Mouse (Mus musculus) heart, embryonic 16.5 days (tissue): ENCODE results near the gene Slc25a26. TPM values are rescaled to one million over a fixed set of nuclear protein-coding genes. Genes with fewer than 3 reads are reported as not detected.
A peak's percentile ranks its signal among the peaks of the same experiment; 100 is the strongest.

Experiments used
- ATAC-seq: fragments of 200-750 bp; cut with Nextera tagmentation; replicated peaks from 2 replicates; pipeline ENCODE4 v1.8.0; 2017; ENCODE audit warnings: moderate number of reproducible peaks; ENCODE audit not compliant: insufficient read depth, low FRiP score; ENCODE audit errors: extremely low read depth
- H3K27ac ChIP-seq: fragments of 300-500 bp; sonication (generic); 2 replicates; pipeline ENCODE4 v1.5.1; 2014; ENCODE audit warnings: mild to moderate bottlenecking, low read length, control low read depth, moderate library complexity
- H3K27me3 ChIP-seq: fragments of 300-500 bp; sonication (generic); 2 replicates; pipeline ENCODE4 v1.6.1; 2014; ENCODE audit warnings: low read length, mixed read lengths; ENCODE audit not compliant: control insufficient read depth, insufficient read depth
- H3K36me3 ChIP-seq: fragments of 300-500 bp; sonication (generic); 2 replicates; pipeline ENCODE4 v1.6.1; 2014; ENCODE audit not compliant: control insufficient read depth, insufficient read depth
- H3K4me1 ChIP-seq: fragments of 300-500 bp; sonication (generic); 2 replicates; pipeline ENCODE4 v1.6.1; 2014; ENCODE audit warnings: low read length, mixed read lengths; ENCODE audit not compliant: control insufficient read depth, insufficient read depth
- H3K4me2 ChIP-seq: fragments of 300-500 bp; sonication (generic); 2 replicates; pipeline ENCODE4 v1.6.1; 2014; ENCODE audit warnings: low read depth, mild to moderate bottlenecking, control low read depth, low read length
- H3K4me3 ChIP-seq: fragments of 300-500 bp; sonication (generic); 2 replicates; pipeline ENCODE4 v1.5.1; 2014; ENCODE audit warnings: mild to moderate bottlenecking, control low read depth, low read length
- H3K9ac ChIP-seq: fragments of 300-500 bp; sonication (generic); 2 replicates; pipeline ENCODE4 v1.6.1; 2014; ENCODE audit warnings: low read length, control low read depth
- H3K9me3 ChIP-seq: fragments of 300-500 bp; sonication (generic); replicated peaks from 2 replicates; pipeline ENCODE4 v1.6.1; 2016; ENCODE audit warnings: low read length; ENCODE audit not compliant: control insufficient read depth
- WGBS: fragments of 180-500 bp; shearing (Covaris S2); extraction: QIAGEN DNeasy Blood & Tissue Kit; methylation state at CpG from one replicate; pipeline ENCODE4 v1.1.7; 2014; 5-methylcytosine and 5-hydroxymethylcytosine counted together
- polyA plus RNA-seq: library from polyadenylated mRNA; unstranded; fragments of >200 nt; fragmentation: Nextera tagmentation; extraction: Ambion mirVana; gene quantifications from 2 replicates; pipeline ENCODE4 v1.2.1, GENCODE M21; 2015

The Slc25a26 gene
- polyA plus RNA-seq, 1 experiment from 2014 or later = 15.3 TPM

DNA sequence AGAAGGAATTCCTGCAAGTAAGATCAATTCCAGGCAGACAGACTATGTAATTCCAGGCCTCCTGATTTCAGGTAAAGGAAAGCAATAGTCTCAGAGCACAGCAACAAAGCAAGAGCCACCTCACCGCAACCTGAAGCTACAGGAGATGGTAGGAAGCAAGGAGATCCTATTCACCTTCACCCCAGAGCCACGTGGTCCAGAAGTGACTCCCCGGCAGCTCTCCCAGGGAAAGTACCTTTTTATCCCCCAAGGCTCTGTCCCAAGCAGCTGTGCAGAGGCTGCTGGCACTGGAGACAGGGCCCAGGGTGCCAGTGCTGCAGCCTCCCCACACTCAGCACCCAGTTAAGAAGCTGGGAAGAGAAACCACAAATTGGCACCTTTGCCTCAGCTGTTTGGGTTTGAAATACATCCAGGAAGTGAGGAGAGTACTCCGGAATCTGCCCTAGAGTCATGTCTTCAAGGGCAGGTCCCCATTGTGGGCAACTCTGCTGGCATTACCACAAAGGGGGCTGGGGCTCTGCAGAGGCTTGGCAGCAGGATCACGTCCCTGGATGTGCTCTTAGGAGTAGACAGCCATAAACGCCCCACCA, 146.2 kb downstream of the Slc25a26 start:
- no peak for ATAC-seq
- Histone ChIP-seq H3K4me1 (peaks cover 46% of the 10 kb centered on the region), H3K36me3 (no peaks in the 10 kb centered on the region), H3K4me2 (no peak overlapping the region), H3K27ac (peak overlapping the region; percentile 88), H3K9ac (peak overlapping the region; percentile 30; the same call in 1 of the 2 replicates), H3K4me3 (no peak overlapping the region), H3K27me3 (no peaks in the 10 kb centered on the region), H3K9me3 (no peaks in the 10 kb centered on the region)
- WGBS = 53% methylated on average over 6 of the region's 6 CpGs

DNA sequence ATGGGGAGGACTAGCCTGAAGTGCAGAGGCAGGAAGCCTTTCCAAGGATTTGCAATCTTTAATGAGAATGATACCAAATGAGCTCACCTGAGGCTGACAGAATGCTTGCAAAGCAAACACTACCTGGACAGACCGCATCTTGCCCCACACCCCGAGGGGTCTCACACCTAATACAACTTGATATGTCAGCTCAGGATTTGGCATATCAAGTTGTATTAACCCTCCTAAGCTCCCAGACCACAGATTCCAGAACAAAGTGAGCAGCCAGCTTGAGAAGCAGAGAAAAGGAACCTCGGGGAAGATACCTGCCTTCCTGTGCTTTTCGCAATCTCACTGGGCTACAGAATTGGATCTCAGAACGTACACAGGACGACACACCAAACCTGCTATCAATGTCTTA, 146.8 kb downstream of the Slc25a26 start:
- Histone ChIP-seq H3K9me3 (no peaks in the 10 kb centered on the region), H3K4me1 (peaks cover 46% of the 10 kb centered on the region), H3K9ac (peak overlapping the region; percentile 30; the same call in 1 of the 2 replicates), H3K27ac (peak overlapping the region; percentile 88), H3K27me3 (no peaks in the 10 kb centered on the region), H3K4me3 (no peak overlapping the region), H3K4me2 (no peak overlapping the region), H3K36me3 (no peaks in the 10 kb centered on the region)
- 71% methylated on average over 6 of the region's 6 CpGs for WGBS
- ATAC-seq = no peak

- Histone ChIP-seq H3K27me3 (no peaks in the 10 kb centered on the region), H3K4me3 (no peak overlapping the region), H3K36me3 (no peaks in the 10 kb centered on the region), H3K4me2 (peak overlapping the region; percentile 37), H3K27ac (peak overlapping the region; percentile 88), H3K9ac (peak overlapping the region; percentile 33), H3K4me1 (peaks cover 46% of the 10 kb centered on the region), H3K9me3 (no peaks in the 10 kb centered on the region)
- WGBS = 16% methylated on average over 10 of the region's 10 CpGs
- peak; percentile 89 for ATAC-seq
These were observed 147.7 kb downstream of the Slc25a26 start for GRCm38 (mm10) chr6:94647574-94648430.

DNA sequence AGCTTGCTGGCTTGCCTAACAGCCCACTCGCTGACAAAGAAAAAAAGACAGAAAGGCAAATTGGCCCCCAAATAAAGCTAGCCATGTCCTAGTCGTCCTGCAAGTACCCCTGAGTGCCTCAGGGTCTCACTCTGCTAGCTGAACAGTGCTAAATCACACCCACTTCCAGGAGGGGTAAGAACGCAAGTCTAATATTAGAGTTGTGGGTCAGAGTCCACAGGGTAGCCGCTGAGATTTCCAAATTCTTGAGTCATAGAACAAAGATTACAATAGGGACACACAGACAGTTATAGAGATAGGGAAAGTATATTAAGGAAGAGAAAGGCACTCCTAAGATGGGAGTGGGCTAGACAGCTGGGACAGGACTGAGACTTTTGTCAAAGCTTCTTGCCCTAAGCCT, 148.4 kb downstream of the Slc25a26 start:
- H3K4me1 ChIP-seq = peaks cover 46% of the 10 kb centered on the region
- peak overlapping the region; percentile 37; the same call in 1 of the 2 replicates for H3K4me2 ChIP-seq
- no peaks in the 10 kb centered on the region for H3K9me3 ChIP-seq
- H3K9ac ChIP-seq = peak overlapping the region; percentile 23; the same call in 1 of the 2 replicates
- ATAC-seq = 0 out of 2 replicates have a peak, but pooled peaks have one; percentile 4
- peak overlapping the region; percentile 88 for H3K27ac ChIP-seq
- no peak overlapping the region for H3K4me3 ChIP-seq
- H3K36me3 ChIP-seq = no peaks in the 10 kb centered on the region
- no peaks in the 10 kb centered on the region for H3K27me3 ChIP-seq
- 29% methylated on average over 4 of the region's 4 CpGs for WGBS

- WGBS = 89% methylated on average over 1 of the region's 1 CpGs
These were observed 149.5 kb downstream of the Slc25a26 start for GRCm38 (mm10) chr6:94649637-94650036.

GRCm38 (mm10) chr6:94651541-94651940, 151.4 kb downstream of the Slc25a26 start:
- no peak for ATAC-seq
- 68% methylated on average over 17 of the region's 17 CpGs for WGBS
- peaks cover 33% of the 10 kb centered on the region for H3K4me1 ChIP-seq

More at GRCm38 (mm10) chr6:94649637-94650036, 149.5 kb downstream of the Slc25a26 start:
- Histone ChIP-seq H3K9me3 (no peaks in the 10 kb centered on the region), H3K27ac (no peak overlapping the region), H3K4me1 (peaks cover 45% of the 10 kb centered on the region), H3K4me3 (no peak overlapping the region), H3K9ac (no peak overlapping the region), H3K36me3 (no peaks in the 10 kb centered on the region), H3K27me3 (no peaks in the 10 kb centered on the region), H3K4me2 (no peak overlapping the region)
- no peak for ATAC-seq

GRCm38 (mm10) chr6:94652659-94653213, 152.6 kb downstream of the Slc25a26 start:
- no peak overlapping the region for H3K4me3 ChIP-seq
- H3K27ac ChIP-seq = no peak overlapping the region
- 64% methylated on average over 6 of the region's 6 CpGs for WGBS
- H3K27me3 ChIP-seq = no peaks in the 10 kb centered on the region
- no peak overlapping the region for H3K9ac ChIP-seq
- peaks cover 31% of the 10 kb centered on the region for H3K4me1 ChIP-seq
- ATAC-seq = no peak
- no peaks in the 10 kb centered on the region for H3K9me3 ChIP-seq
- H3K4me2 ChIP-seq = no peak overlapping the region
- H3K36me3 ChIP-seq = no peaks in the 10 kb centered on the region

More at GRCm38 (mm10) chr6:94651541-94651940, 151.4 kb downstream of the Slc25a26 start:
- no peak overlapping the region for H3K9ac ChIP-seq
- H3K4me2 ChIP-seq = no peak overlapping the region
- no peak overlapping the region for H3K4me3 ChIP-seq
- H3K36me3 ChIP-seq = no peaks in the 10 kb centered on the region
- no peaks in the 10 kb centered on the region for H3K9me3 ChIP-seq
- no peaks in the 10 kb centered on the region for H3K27me3 ChIP-seq
- no peak overlapping the region for H3K27ac ChIP-seq

DNA sequence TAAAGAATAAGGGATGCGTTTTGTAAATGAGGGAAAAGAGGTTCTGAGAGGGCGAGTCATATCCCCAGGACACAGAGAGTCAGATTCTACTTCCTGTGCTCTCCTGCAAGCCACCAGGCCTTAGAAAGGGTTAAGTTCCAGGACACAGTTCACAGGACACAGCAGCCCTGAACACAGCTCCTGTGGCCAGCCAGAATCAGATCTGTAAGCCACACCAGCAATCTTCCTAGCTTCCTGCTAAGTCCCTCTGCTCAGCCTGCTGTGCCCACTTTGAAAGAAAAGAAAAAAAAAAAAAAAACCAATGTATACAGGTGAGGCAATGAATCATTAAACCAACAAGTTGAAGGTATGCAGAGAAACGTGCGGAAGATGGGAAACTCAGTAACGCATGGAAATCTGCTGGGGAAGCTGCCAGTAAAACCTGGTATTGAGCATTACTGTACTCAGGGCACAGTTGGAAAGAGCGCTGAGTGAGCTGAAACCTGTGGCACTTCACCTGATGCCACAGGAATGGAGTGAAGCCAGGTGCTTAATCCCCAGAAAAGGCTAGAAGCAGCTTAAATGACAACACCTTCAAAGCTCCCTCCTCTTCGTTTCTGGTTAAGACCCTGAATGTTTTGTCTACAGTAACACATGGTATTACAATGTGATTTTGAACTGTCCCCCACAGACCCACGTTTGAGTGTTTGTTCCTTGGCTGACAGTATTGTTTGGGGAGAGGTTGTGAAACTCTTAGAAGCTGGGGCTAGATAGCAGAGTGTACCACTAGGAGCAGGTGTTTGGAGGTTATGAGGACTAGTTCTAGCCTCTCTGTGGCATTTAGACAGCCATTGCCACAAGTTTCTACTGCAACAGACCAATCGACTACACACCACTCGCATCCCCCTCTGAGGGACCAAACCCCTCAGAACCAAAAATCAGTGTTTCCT, 153.5 kb downstream of the Slc25a26 start:
- H3K9ac ChIP-seq = no peak overlapping the region
- H3K4me1 ChIP-seq = peaks cover 29% of the 10 kb centered on the region
- H3K9me3 ChIP-seq = no peaks in the 10 kb centered on the region
- H3K4me2 ChIP-seq = no peak overlapping the region
- ATAC-seq = no peak
- H3K36me3 ChIP-seq = no peaks in the 10 kb centered on the region
- WGBS = 78% methylated on average over 10 of the region's 10 CpGs
- H3K27me3 ChIP-seq = no peaks in the 10 kb centered on the region
- H3K27ac ChIP-seq = no peak overlapping the region
- H3K4me3 ChIP-seq = no peak overlapping the region
